Mouse (Mus musculus) T-cell, adult 2 months (primary cell): ENCODE measurements at regions not wholly inside any gene's neighbourhood (a gene's known extent, or its start where the extent isn't known, plus 50 kb on each side); places are given as distances from the start of the nearest gene placed in this dataset.

Source experiments
- DNase-seq: peaks from one replicate; pipeline ENCODE4 v3.0.0; 2022; ENCODE audit warnings: low spot score

GRCm38 (mm10) chr3:148143776-148144175 lies 846.6 kb downstream of the Adgrl2 start:
- DNase-seq = no peak

GRCm38 (mm10) chr3:148136791-148137251 lies 853.5 kb downstream of the Adgrl2 start:
- no peak for DNase-seq

- DNase-seq = no peak
Measured at GRCm38 (mm10) chr3:148134646-148135045, 855.7 kb downstream of the Adgrl2 start.

- no peak for DNase-seq
Measured at GRCm38 (mm10) chr3:148115576-148115975, 874.8 kb downstream of the Adgrl2 start.

GRCm38 (mm10) chr3:148112204-148112603 lies 878.2 kb downstream of the Adgrl2 start:
- DNase-seq = no peak

- DNase-seq = no peak
Measured at GRCm38 (mm10) chr3:148107031-148107430, 883.3 kb downstream of the Adgrl2 start.

GRCm38 (mm10) chr3:148093930-148094329 lies 896.4 kb downstream of the Adgrl2 start:
- no peak for DNase-seq

GRCm38 (mm10) chr3:148075841-148076240 lies 914.5 kb downstream of the Adgrl2 start:
- no peak for DNase-seq

GRCm38 (mm10) chr3:148066701-148067100 lies 923.7 kb downstream of the Adgrl2 start:
- DNase-seq = no peak

- no peak for DNase-seq
Measured at GRCm38 (mm10) chr3:148056074-148056473, 934.3 kb downstream of the Adgrl2 start.

GRCm38 (mm10) chr3:148052516-148052915 lies 937.8 kb downstream of the Adgrl2 start:
- DNase-seq = no peak

- no peak for DNase-seq
Measured at GRCm38 (mm10) chr3:148048247-148048646, 942.1 kb downstream of the Adgrl2 start.

- DNase-seq = no peak
Measured at GRCm38 (mm10) chr3:148032532-148032931, 957.8 kb downstream of the Adgrl2 start.

GRCm38 (mm10) chr3:148005831-148006230 lies 984.5 kb downstream of the Adgrl2 start:
- no peak for DNase-seq

GRCm38 (mm10) chr3:148004006-148004405 lies 986.3 kb downstream of the Adgrl2 start:
- DNase-seq = no peak

GRCm38 (mm10) chr3:147999330-147999953 lies 990.9 kb downstream of the Adgrl2 start:
- DNase-seq = no peak

- no peak for DNase-seq
Measured at GRCm38 (mm10) chr3:147991738-147992137, 998.6 kb downstream of the Adgrl2 start.

- DNase-seq = no peak
Measured at GRCm38 (mm10) chr3:147990831-147991230, 999.5 kb downstream of the Adgrl2 start.

- no peak for DNase-seq
Measured at GRCm38 (mm10) chr3:147982831-147983230, 1007.5 kb downstream of the Adgrl2 start.

- DNase-seq = no peak
Measured at GRCm38 (mm10) chr3:147981621-147982020, 1008.7 kb downstream of the Adgrl2 start.

GRCm38 (mm10) chr3:147976579-147976978 lies 1013.8 kb downstream of the Adgrl2 start:
- DNase-seq = no peak

- DNase-seq = no peak
Measured at GRCm38 (mm10) chr3:147976069-147976468, 1014.3 kb downstream of the Adgrl2 start.

GRCm38 (mm10) chr3:147975500-147975899 lies 1014.9 kb downstream of the Adgrl2 start:
- DNase-seq = no peak

- DNase-seq = no peak
Measured at GRCm38 (mm10) chr3:147974515-147974914, 1015.8 kb downstream of the Adgrl2 start.
